ENCODE assay signal across 9 mouse cellular contexts in the genomic region with DNA sequence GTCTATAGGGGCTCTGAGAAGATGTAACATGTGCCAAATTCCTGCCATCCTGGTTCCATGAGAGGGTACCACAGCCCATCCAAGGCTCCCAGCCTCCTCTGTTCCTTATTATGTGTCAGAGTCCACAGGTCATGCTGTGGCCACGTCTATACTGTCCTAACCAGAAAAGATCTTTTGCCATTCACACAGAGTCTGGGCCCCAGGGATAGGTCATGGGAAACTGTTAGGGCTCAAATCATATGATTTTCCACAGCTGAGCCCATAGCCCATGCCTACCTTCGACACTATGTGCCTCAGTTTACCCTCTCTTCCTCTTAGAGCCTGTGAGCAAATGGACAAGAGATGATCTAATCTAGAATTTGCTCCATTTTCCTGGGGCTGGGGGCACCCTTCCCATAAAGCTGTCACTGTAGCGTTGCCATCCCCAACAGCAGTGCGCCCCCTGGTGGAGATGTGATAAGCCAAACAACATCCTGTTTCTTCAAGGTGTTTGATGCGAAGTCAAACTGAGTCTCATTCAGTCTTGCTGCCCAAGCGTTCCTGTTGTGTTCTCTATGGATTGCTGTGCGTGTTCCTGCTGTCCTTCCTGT. TPM values are rescaled to one million over a fixed set of nuclear protein-coding genes. Genes with fewer than 3 reads are reported as not detected.
DNase-seq lines count a peak whose midpoint lies in the region; ATAC-seq and TF ChIP-seq lines count a peak whose summit lies in the region.
"Had no signal": no experiment of that assay in that cellular context is flagged by ENCODE, and none has a peak within 500 bp of the region (broad histone marks: within the 10 kb centered on the region; RNA-seq: fewer than 3 reads in every experiment).

No protein-coding gene starts in this region.

- 12% methylated on average over 7 of the region's 7 CpGs for WGBS in neural tube, embryonic 15.5 days
- 13% methylated on average over 7 of the region's 7 CpGs for WGBS in kidney, embryonic 15.5 days
- WGBS in liver, embryonic 14.5 days (ENCODE audit: insufficient replicate concordance), result 5% methylated on average over 7 of the region's 7 CpGs
- WGBS in olfactory bulb, adult 2 months, result 15% methylated on average over 7 of the region's 7 CpGs
- 11% methylated on average over 7 of the region's 7 CpGs for WGBS in thymus, adult 2 months

- TF ChIP-seq CTCF in liver, embryonic 14.5 days (IDR thresholded peaks at IDR 0.05; ENCODE audit: low read depth), result peak; percentile 98
- peak; percentile 61 for TF ChIP-seq CTCF in olfactory bulb, adult 2 months (IDR thresholded peaks at IDR 0.05; ENCODE audit: insufficient read depth, low read depth, low read length)
- peak; percentile 77; the same call in 1 of the 2 replicates for TF ChIP-seq CTCF in thymus, adult 2 months (IDR thresholded peaks at IDR 0.05; ENCODE audit: borderline replicate concordance, control insufficient read depth, extremely low read depth, insufficient read depth, low read length, poor library complexity)

- DNase-seq in neural tube, embryonic 10.5 days (ENCODE audit: extremely low spot score, low spot score), result peak; percentile 86
- peak; percentile 96 to 98 for DNase-seq in cerebellum, postnatal 10 days
- peak; percentile 45 to 48 for DNase-seq in gastrocnemius, adult 8-10 months (ENCODE audit: low spot score in 2 of 2)
- peak; percentile 24 to 42 (median 27) for DNase-seq in liver, embryonic 14.5 days (ENCODE audit: low read depth in 3 of 3, low spot score in 3 of 3)
- DNase-seq in thymus, adult 2 months, result peak; percentile 86

- H3K4me2 ChIP-seq in neural tube, embryonic 15.5 days, result no peak overlapping the region
- no peak overlapping the region for H3K4me2 ChIP-seq in kidney, embryonic 15.5 days
- H3K4me2 ChIP-seq in liver, embryonic 14.5 days (ENCODE audit: low read depth), result no peak overlapping the region
- H3K4me2 ChIP-seq: embryonic facial prominence, embryonic 13.5 days had no signal

- H3K4me3 ChIP-seq in neural tube, embryonic 15.5 days (replicated peaks), result no peak overlapping the region
- no peak overlapping the region for H3K4me3 ChIP-seq in kidney, embryonic 15.5 days (replicated peaks)
- no peak overlapping the region for H3K4me3 ChIP-seq in liver, embryonic 14.5 days (ENCODE audit: insufficient read depth in 1 of 2, low read depth in 2 of 2, low read length in 2 of 2)
- no peak overlapping the region for H3K4me3 ChIP-seq in olfactory bulb, adult 2 months (ENCODE audit: insufficient read depth, low read depth, low read length)
- no peak overlapping the region for H3K4me3 ChIP-seq in thymus, adult 2 months (ENCODE audit: control insufficient read depth, insufficient read depth, low read length)
- H3K4me3 ChIP-seq: embryonic facial prominence, embryonic 13.5 days had no signal

- no peak for TF ChIP-seq EP300 in liver, embryonic 14.5 days (IDR thresholded peaks at IDR 0.05; ENCODE audit: low read depth)

- H3K9me3 ChIP-seq in neural tube, embryonic 15.5 days (replicated peaks), result no peaks in the 10 kb centered on the region
- no peaks in the 10 kb centered on the region for H3K9me3 ChIP-seq in kidney, embryonic 15.5 days (replicated peaks)
- no peaks in the 10 kb centered on the region for H3K9me3 ChIP-seq in liver, embryonic 14.5 days (ENCODE audit: control insufficient read depth, low read length)
- H3K9me3 ChIP-seq: embryonic facial prominence, embryonic 13.5 days had no signal

- TF ChIP-seq POLR2A in olfactory bulb, adult 2 months (IDR thresholded peaks at IDR 0.05; ENCODE audit: insufficient read depth, low read depth, low read length), result no peak
- TF ChIP-seq POLR2A in thymus, adult 2 months (IDR thresholded peaks at IDR 0.05; ENCODE audit: control insufficient read depth, extremely low read depth, insufficient read depth, low read length, poor library complexity), result no peak

- no peak for ATAC-seq in neural tube, embryonic 15.5 days (ENCODE audit: low FRiP score)
- 0 out of 2 replicates have a peak, but pooled peaks have one; percentile 22 for ATAC-seq in kidney, embryonic 15.5 days (replicated peaks; ENCODE audit: low FRiP score)
- no peak for ATAC-seq in liver, embryonic 14.5 days (ENCODE audit: insufficient read depth)

- no peaks in the 10 kb centered on the region for H3K36me3 ChIP-seq in neural tube, embryonic 15.5 days
- H3K36me3 ChIP-seq in kidney, embryonic 15.5 days, result no peaks in the 10 kb centered on the region
- H3K36me3 ChIP-seq in liver, embryonic 14.5 days (replicated peaks; ENCODE audit: control insufficient read depth, insufficient read depth, low read depth), result no peaks in the 10 kb centered on the region
- no peaks in the 10 kb centered on the region for H3K36me3 ChIP-seq in thymus, adult 2 months (ENCODE audit: control insufficient read depth, insufficient read depth, low read length)
- H3K36me3 ChIP-seq: embryonic facial prominence, embryonic 13.5 days had no signal

- H3K4me1 ChIP-seq in neural tube, embryonic 15.5 days, result peaks cover 16% of the 10 kb centered on the region
- H3K4me1 ChIP-seq in kidney, embryonic 15.5 days, result peaks cover 15% of the 10 kb centered on the region
- peaks cover 0 to 4% of the 10 kb centered on the region in 2 experiments; a peak in 1 of 4 replicates for H3K4me1 ChIP-seq in liver, embryonic 14.5 days (replicated peaks; ENCODE audit: control insufficient read depth in 2 of 2, insufficient read depth in 2 of 2, low read length in 1 of 2)
- peaks cover 32% of the 10 kb centered on the region for H3K4me1 ChIP-seq in olfactory bulb, adult 2 months (ENCODE audit: control insufficient read depth, insufficient read depth, low read length)
- no peaks in the 10 kb centered on the region for H3K4me1 ChIP-seq in thymus, adult 2 months (replicated peaks; ENCODE audit: control insufficient read depth, insufficient read depth, low read length)

- 0 out of 2 replicates have a peak, but pooled peaks cover 3% of the 10 kb centered on the region for H3K27me3 ChIP-seq in neural tube, embryonic 15.5 days (replicated peaks)
- H3K27me3 ChIP-seq in kidney, embryonic 15.5 days, result peaks cover 12% of the 10 kb centered on the region
- H3K27me3 ChIP-seq in liver, embryonic 14.5 days (ENCODE audit: control insufficient read depth, insufficient read depth, low read length), result no peaks in the 10 kb centered on the region
- no peaks in the 10 kb centered on the region for H3K27me3 ChIP-seq in thymus, adult 2 months (ENCODE audit: control insufficient read depth, insufficient read depth, low read length)
- H3K27me3 ChIP-seq: embryonic facial prominence, embryonic 13.5 days had no signal

- H3K27ac ChIP-seq in neural tube, embryonic 15.5 days (replicated peaks), result no peak overlapping the region
- H3K27ac ChIP-seq in kidney, embryonic 15.5 days, result no peak overlapping the region
- H3K27ac ChIP-seq in liver, embryonic 14.5 days, result no peak overlapping the region
- peak overlapping the region; percentile 73 for H3K27ac ChIP-seq in olfactory bulb, adult 2 months (ENCODE audit: insufficient read depth, low read depth, low read length)
- H3K27ac ChIP-seq in thymus, adult 2 months (ENCODE audit: control insufficient read depth, insufficient read depth, low read length), result no peak overlapping the region
- H3K27ac ChIP-seq: embryonic facial prominence, embryonic 13.5 days had no signal

- H3K9ac ChIP-seq in neural tube, embryonic 15.5 days (replicated peaks), result no peak overlapping the region
- H3K9ac ChIP-seq in kidney, embryonic 15.5 days, result no peak overlapping the region
- no peak overlapping the region for H3K9ac ChIP-seq in liver, embryonic 14.5 days (replicated peaks)

RNA-seq across cellular contexts. Expression of a gene that starts 44.9 kb away (rescaled TPM):
- polyA plus RNA-seq in neural tube, embryonic 15.5 days (2015; fragmentation: Nextera tagmentation; extraction: Ambion mirVana), result 26.5 and 28.7 TPM in 2 replicates
- under 1 TPM in 1 of 4 experiments, not detected in 3; 0.15 TPM for total RNA-seq in gastrocnemius, adult 8-10 months (2022)
- polyA plus RNA-seq in kidney, embryonic 15.5 days (2015; fragmentation: Nextera tagmentation; extraction: Ambion mirVana), result 2.6 and 3.6 TPM in 2 replicates
- polyA plus RNA-seq in liver, embryonic 14.5 days (2012; rRNA removed), result 0.52 and 0.91 TPM in 2 replicates
- polyA plus RNA-seq in liver, embryonic 14.5 days (2014; fragmentation: Nextera tagmentation; extraction: Ambion mirVana), result 0.32 and 0.46 TPM in 2 replicates
- polyA plus RNA-seq in olfactory bulb, adult 2 months (2012; ENCODE audit: insufficient read depth, insufficient read length, low replicate concordance, missing spikeins), result not detected in 2 replicates
- 5.7 and 6.6 TPM in 2 replicates for polyA plus RNA-seq in thymus, adult 2 months (2012; rRNA removed)

RNA-seq across cellular contexts. Expression of a gene that starts 45.3 kb away (rescaled TPM):
- polyA plus RNA-seq in neural tube, embryonic 15.5 days (2015; fragmentation: Nextera tagmentation; extraction: Ambion mirVana), result not detected in 2 replicates
- not detected for total RNA-seq in gastrocnemius, adult 8-10 months (2022)
- not detected in 2 replicates for polyA plus RNA-seq in kidney, embryonic 15.5 days (2015; fragmentation: Nextera tagmentation; extraction: Ambion mirVana)
- polyA plus RNA-seq in liver, embryonic 14.5 days (2012; rRNA removed), result not detected in 2 replicates
- polyA plus RNA-seq in liver, embryonic 14.5 days (2014; fragmentation: Nextera tagmentation; extraction: Ambion mirVana), result not detected in 2 replicates
- polyA plus RNA-seq in olfactory bulb, adult 2 months (2012; ENCODE audit: insufficient read depth, insufficient read length, low replicate concordance, missing spikeins), result not detected in 2 replicates
- polyA plus RNA-seq in thymus, adult 2 months (2012; rRNA removed), result 0.08 TPM in 2 replicates
- polyA plus RNA-seq: embryonic facial prominence, embryonic 13.5 days had no signal

Comparison
In these comparisons a context has a peak if more than half of its experiments do, and no peak if none do; other contexts are left out.
1. DNase-seq: peak in every context shown above with its lines; median percentile 97 in cerebellum, postnatal 10 days; 86 in neural tube, embryonic 10.5 days; 86 in thymus, adult 2 months; 46 in gastrocnemius, adult 8-10 months; 27 in liver, embryonic 14.5 days.